Mouse (Mus musculus) heart, adult 9 months (tissue): Measurements from ENCODE around the gene Nprl3.

Source experiments
- DNase-seq, 2 experiments: peaks; one replicate each; pipeline ENCODE4 v3.0.0; 2022; ENCODE audit warnings: low spot score in 2 of 2

Nprl3 gene

DNA sequence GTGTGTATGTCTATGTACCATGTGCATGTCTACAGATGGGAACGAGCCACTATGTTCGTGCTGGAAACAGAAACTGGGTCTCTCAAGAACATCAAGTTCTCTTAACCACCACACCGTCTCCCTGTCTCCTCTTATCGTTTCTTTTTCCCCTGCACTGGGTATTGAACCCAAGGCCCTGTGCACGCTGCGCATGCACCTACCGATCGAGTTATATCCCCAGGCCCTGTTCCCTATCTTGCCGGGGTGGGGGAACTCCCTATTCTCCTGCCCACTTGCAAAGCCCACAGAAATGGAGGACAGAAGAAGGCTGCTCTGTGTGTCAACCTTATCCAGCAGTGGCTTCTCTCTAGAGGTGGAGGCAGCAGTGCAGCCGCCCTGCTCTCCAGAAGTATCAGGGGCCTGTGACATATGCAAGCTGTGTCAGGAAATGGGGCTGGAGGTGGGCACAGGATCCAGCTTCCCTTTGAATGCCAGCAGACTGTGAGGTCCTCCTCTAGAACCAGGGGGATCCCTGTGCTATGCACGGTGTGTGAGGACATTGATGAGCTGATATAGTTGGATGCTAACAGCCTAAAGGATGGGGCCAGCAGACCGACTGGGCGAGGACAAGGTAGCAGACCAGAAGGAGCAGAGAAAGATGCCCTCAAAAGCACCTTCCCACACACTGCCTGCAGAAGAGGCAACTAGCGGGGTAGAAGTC is 69.1 kb downstream of the Nprl3 start:
- no peak for DNase-seq

DNA sequence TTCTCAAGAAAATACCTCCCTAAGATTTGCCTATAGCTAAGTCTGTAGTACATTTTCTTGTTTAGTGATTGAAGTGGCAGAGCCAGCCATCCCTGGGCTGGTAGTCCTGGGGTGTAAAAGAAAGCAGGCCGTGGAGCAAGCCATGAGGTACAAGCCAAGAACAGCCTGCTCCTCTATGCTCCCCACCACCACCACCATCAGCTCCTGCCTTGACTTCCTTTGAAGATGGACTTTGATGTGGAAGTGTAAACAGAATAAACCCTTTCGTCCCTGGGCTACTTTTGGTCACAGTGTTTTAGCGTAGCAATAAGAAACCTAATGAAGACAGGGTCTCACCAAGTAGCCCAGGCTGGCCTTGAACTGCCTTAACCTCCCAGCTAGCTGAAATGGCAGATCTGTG is 69.7 kb downstream of the Nprl3 start:
- no peak for DNase-seq

DNA sequence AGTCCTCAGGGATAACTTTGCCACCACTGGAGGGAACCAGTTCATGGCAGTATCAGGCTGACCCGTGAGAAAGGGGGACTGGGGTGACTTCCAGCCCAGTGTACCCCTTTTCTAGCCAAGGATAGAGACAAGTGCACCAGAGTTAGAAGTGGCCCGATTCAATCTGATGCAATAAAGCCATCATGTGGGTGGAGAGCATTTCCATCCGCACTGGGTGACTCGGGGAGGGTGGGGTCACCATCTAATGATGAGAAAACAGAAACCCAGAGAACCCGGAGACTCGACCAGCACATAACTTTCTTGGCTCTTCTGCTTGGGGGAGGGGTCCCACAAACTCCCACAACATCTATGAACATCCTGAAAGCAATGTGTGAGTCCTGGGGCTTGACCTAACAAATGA is 70.8 kb downstream of the Nprl3 start:
- no peak for DNase-seq

DNA sequence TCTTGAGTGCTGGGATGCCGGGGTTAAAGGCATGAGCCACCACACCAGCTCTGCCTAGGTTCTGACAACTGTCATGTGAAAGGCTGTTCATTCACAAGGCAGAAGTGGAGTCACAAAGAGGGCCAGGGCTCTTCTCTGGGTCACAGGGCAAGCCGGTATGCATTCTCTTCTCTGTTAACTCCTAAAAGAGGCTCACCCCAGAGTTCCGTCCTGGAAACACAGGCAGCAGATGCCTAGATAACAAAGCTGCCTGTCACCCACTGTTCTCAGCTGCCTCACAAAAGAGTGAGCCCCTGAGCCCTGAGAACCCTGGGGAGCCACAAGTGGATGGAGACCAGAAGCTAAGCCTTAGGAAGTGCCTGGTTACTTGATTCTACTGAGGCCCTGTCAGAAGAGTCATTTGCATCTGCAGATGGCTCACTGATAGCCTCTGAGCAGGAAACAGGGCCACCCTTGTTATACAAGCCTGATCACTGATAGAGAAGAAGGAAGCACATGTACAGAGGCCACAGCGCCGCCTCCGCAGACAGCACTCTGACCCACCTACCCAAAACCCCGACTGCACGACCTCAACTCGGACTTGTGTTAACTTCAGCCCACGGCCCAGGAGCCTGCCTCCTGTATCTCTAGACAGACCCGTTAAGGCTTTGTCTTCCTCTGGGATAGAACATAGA is 71.5 kb downstream of the Nprl3 start:
- DNase-seq, result no peak

DNA sequence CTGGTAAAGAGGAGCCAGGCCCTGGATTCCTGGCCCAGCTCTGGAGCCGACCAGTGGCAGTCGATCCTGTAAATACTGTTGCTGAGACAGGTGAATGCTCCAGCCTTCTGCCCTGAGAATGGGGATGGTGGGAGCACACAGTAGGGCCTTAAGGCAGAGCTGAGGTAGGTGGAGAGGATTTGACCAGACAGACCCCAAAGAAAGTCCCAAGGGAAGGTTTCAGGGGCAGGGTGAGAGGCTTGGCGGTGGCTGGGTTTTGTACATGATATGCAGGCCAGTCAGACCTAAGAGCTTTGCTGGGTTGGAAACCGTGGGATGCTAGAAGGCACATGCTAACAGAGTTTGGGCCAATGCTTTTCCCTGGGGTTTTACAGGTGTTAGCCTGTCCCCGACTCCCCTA is 72.9 kb downstream of the Nprl3 start:
- no peak for DNase-seq

DNA sequence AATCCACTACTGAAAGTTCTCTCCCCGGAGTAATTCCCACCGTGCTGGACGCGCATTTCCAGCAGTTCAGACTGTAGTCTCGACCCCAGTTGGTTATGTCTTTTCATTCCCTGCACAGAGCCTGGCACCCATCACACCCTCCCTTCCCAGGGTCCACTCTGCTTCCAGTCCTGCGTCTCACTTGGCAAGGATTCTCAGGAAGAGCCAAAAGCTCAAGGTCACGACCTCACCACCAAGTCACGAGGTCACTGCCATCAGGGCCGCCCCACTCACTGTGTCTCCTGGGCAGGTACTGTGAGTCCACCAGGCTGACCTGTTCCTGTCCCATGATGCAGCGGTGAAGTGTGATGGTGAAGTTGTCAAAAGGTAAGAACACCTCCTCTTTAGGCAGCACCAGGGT is 73.4 kb downstream of the Nprl3 start:
- no peak for DNase-seq

DNA sequence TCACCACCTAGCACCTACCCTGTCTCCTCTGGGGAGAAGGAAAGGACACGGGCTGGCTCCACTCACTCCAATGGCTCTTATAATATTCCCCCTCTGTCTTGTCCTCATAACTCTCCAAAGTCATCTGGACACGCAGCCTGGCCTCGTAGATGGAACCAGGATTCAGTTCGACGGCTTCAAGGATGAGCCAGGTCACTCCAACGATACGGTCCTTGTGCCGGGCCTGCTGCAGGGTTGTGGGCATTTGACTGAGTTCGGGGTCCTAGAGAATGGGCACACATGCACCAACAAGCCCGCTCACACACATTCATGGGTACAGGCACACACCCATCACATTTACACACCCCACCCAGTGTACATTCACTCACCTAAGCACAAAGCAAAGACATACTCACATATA is 74.4 kb downstream of the Nprl3 start:
- DNase-seq, result no peak

DNA sequence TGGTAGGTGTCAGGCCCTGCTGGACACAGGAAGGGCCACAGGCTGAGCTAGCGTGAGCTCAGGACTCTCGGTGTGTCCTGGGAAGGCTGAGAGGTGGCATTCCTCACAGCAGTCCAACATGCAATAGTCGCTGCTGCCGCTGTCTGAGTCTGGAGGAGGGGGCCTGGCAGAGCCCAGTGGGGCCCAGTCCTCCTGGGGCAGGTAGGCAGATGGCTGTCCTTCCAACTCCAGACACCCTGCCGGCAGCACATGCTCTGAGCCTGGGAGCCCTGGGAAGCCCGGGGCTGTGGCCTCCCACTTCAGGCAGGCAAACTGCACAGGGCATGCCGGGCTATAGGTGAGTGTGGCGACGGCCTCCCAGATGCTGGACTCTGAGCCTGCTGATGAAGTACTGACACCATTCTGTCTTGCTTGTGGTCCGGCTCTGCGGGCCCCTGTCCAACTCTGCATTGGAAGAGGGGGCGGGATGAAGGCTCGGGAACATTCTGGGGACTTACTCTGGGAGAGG is 76.8 kb downstream of the Nprl3 start:
- DNase-seq, result no peak

DNA sequence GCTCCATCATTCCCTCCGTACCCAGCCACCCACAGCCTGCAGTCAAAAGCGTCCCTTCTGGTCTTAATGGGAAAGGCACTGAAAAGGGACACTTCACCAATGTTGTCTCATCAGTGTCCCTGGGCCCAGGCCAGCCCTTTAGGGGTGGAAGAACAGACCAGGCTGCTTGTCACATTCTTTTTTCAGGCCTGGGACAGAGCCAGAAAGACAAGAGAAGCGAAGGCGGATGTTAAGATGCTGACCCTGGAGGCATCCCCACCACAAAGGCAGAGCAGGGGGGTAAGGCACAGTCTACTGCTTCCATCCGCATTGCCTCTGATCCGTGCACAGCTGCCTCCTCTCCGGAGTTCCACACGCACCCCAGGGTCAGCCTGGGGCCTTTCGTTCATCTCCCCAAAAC is 77.4 kb downstream of the Nprl3 start:
- DNase-seq, result no peak

DNA sequence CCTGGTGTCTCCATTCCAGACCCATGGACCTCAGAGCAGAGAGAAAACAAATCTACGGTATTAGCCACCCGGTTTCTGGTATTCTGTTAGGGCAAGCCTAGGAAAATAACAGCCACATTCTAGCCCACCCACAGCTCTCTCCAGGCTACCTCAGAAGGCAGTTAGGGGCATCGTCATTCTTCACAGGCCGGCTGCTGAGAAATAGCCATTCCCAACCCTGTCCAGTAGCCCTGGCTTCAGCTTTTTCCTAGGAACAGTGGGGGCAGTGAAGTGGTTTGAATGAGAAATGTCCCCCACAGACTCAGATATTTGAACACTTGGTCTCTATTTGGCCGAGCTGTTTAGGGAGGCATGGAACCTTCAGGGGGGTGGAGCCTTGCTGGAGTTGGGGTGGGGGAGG is 78.1 kb downstream of the Nprl3 start:
- no peak for DNase-seq

DNA sequence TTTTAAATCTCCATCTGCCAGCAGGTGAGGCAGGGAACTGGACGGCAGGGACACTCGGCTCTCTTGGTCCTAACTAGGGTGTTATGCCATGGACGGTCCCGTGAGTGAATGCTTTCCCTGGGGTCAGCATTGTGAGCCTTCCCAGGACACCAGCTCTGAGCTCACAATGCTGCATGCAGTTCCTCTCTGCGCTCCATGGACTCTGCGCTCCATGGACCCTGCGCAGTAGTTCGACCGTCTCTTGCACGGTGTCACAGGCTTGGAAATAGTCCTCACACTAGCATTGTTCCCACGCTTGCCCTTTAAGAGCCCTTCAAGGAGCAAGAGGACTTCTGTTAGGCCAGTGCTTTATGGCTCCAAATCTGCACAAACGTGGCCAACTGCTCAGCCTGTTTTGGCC is 78.6 kb downstream of the Nprl3 start:
- DNase-seq, result no peak

DNA sequence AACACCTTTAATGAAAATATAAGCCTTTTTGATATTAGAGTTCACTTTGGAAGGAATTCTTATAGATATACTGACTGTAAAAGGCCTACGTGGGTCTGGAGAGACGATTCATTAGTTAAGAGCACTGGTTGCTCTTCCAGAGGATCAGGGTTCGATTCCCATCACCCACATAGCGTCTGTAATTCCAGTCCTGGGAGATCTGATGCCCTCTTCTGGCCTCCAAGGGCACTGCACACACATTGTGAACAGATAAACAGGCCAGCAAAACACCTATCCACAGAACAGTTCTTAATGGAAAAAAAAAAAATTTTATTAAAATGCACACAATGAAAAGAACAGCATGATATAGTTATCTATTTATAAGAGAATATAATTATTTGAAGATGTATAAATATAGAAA is 80.3 kb downstream of the Nprl3 start:
- DNase-seq, result no peak

DNA sequence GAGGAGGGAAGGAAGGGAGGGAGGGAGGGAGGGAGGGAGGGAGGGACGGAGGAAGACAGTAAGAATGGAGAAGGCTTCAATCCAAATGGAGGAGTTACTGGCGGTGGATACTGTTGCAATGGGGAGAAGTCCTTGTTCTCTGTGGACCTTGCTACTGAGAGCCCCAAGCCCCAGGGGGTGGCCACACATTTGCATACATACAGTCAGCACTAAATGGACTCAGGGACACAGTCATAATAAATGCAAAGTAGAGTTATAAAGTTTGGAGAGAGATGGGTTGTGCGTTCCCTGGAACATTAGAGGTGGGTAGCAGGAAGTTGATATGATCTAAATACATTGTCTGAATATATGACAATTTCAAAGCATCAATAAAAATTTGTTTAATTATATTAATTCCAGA is 81.5 kb downstream of the Nprl3 start:
- DNase-seq, result no peak

DNA sequence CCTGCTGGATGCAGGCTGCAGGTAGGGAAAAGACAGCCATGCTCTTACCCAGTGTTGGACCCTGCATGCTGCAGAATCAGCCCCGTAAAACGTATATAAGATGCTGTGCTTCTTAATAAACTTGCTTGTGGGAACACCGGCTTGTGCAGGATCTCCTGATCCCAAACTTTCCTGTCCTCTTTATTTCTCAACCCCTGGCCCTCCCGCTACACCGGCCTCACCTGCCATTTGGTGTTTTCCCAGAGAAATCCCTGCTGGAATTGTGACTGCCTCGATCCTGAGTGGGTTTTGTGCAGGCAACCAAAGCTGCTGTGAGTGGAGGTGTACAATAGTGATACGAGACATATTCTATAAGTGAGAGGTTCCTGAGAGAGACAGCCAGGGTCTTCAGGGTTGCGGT is 83.0 kb downstream of the Nprl3 start:
- DNase-seq, result no peak

DNA sequence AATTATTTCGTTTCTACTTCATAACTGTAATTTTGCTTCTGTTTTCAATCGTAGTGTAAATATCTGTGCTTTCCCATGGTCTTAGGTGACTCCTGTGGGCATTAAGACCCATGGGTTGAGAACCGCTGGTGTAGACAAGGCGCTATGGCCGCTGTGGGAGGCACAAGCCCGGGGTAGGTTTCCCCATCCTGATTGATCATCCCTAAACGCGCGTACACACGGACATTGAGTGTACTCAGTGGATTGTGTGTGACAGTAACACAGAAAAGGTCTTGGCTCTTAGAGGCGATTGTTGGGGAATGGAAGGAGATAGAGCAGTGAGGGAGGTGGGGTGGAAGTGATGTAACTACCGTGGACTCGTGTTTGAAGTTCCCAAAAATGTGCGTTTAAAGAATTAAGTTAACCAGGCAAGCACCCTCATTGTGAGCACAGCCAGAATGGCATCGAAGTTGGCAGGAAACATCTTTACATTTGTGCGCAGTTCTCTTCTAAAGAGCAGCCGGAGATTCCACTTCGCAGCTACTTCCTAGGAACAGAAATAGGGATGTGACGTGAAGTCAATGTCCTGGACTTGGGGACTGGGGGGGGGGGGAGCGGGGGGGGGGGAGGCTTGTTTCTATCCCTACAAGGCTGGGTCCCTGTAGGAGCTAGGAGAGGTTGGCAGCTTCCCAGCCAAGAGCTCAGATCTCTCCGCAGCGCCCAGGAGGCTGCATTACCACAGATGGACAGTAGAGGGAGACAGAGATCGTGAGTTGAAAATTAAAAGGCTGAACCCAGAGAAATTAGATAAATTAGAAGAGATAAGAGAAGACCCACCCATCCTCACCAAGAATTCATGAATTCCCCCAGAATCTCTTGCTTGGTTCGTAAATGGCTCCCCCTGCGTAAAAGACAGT is 85.3 kb downstream of the Nprl3 start:
- DNase-seq, result peak; percentile 42 to 76

DNA sequence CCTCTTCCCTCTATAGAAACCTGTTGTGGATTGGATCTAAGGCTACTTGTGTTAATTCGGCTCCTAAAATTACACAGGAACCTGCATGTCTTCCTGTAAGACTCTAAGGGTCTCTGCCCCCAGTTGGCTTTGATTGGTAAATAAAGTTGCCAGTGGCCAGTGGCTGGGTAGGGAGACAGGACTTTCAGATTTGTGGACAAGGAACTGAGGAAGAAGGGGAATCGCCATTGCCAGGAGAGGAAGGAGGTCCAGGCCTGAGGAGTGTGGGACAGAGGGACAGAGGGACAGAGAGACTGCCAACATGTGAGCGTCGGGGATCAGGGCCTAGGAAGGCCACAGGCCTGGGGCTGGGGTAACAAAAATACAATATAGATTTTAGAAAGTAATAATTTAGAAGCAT is 86.3 kb downstream of the Nprl3 start:
- no peak for DNase-seq

DNA sequence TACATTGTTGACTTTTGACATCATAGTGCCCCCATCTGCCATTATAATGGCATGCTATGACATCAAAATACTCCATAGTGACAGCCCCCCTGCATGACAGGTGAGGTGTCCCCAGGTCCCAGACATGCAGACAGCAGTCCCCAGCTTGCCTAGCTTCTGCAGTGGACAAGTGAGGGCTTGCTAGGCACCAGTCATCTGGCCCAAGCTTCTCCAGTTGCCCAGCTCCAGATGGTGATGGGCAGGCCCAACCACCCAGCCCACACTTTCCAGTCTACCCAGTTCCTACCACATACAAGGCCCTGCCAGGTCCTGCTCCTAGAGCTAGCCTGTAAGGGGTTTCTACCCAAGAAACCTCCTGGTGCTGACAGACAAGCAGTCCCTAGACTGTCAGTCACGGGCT is 89.0 kb downstream of the Nprl3 start:
- no peak for DNase-seq
